Mouse (Mus musculus) lung, adult 2 months (tissue): ENCODE data around the gene Adamtsl1.

Source experiments
- CTCF ChIP-seq: fragments of 200-500 bp; IDR thresholded peaks from 2 replicates; pipeline ENCODE4 v1.5.1; 2011; ENCODE audit warnings: mild to moderate bottlenecking, low read length, control low read depth; ENCODE audit not compliant: insufficient read depth
- POLR2A ChIP-seq: fragments of 200-500 bp; IDR thresholded peaks from 2 replicates; pipeline ENCODE4 v1.6.1; 2011; ENCODE audit warnings: low read depth, mild to moderate bottlenecking, control low read depth, low read length, borderline replicate concordance; ENCODE audit errors: extremely low read depth

GRCm38 (mm10) chr4:86227096-86227495 is 713.1 kb downstream of the Adamtsl1 start:
- TF ChIP-seq POLR2A (no peak), CTCF (no peak)
